Mouse (Mus musculus): Measurements from ENCODE around the gene Braf.

The Braf gene

GRCm38 (mm10) chr6:39557723-39558261, 167.5 kb downstream of the Braf start, which contains the start of gene Dennd2a:
Gene Dennd2a, minus strand, starts transcription at chr6:39557867.
- DNase-seq (ENCODE audit: inconsistent age in 2 of 2, low spot score in 1 of 2) = peak; percentile 72 to 86

GRCm38 (mm10) chr6:39556900-39557659, 168.2 kb downstream of the Braf start:
- peak; percentile 50 to 81 for DNase-seq (ENCODE audit: inconsistent age in 2 of 2, low spot score in 1 of 2)

- DNase-seq (ENCODE audit: inconsistent age in 2 of 2, low spot score in 1 of 2) = no peak
These were observed 169.7 kb downstream of the Braf start for GRCm38 (mm10) chr6:39555648-39555945.

- no peak for DNase-seq (ENCODE audit: inconsistent age in 2 of 2, low spot score in 1 of 2)
These were observed 170.2 kb downstream of the Braf start for GRCm38 (mm10) chr6:39554888-39555647.

Data from adrenal gland, adult (tissue).